Mouse (Mus musculus) forebrain, embryonic 10.5 days (tissue): ENCODE measurements around the gene Rnf135. TPM values are rescaled to one million over a fixed set of nuclear protein-coding genes. Genes with fewer than 3 reads are reported as not detected.

ENCODE experiments used
- DNase-seq: peaks from one replicate; pipeline ENCODE4 v3.0.0-alpha.2; 2017; ENCODE audit warnings: low spot score; ENCODE audit errors: extremely low spot score
- H3K27ac ChIP-seq: fragments of 300-500 bp; sonication (generic); 2 replicates; pipeline ENCODE4 v1.5.1; 2016; ENCODE audit warnings: mild to moderate bottlenecking
- H3K27me3 ChIP-seq: fragments of 300-500 bp; sonication (generic); 2 replicates; pipeline ENCODE4 v1.6.1; 2016; ENCODE audit warnings: mild to moderate bottlenecking; ENCODE audit not compliant: poor library complexity, severe bottlenecking
- H3K36me3 ChIP-seq: fragments of 300-500 bp; sonication (generic); replicated peaks from 2 replicates; pipeline ENCODE4 v1.6.1; 2016; ENCODE audit warnings: mild to moderate bottlenecking, moderate library complexity
- H3K4me1 ChIP-seq: fragments of 300-500 bp; sonication (generic); 2 replicates; pipeline ENCODE4 v1.6.1; 2016
- H3K4me3 ChIP-seq: fragments of 300-500 bp; sonication (generic); 2 replicates; pipeline ENCODE4 v1.5.1; 2016; ENCODE audit warnings: mild to moderate bottlenecking, moderate library complexity
- H3K9me3 ChIP-seq: fragments of 300-500 bp; sonication (generic); 2 replicates; pipeline ENCODE4 v1.6.1; 2016; ENCODE audit warnings: mild to moderate bottlenecking, moderate library complexity
- WGBS: fragments of 180-500 bp; shearing (Covaris S2); methylation state at CpG from one replicate; pipeline ENCODE4 v1.1.7; 2016; 5-methylcytosine and 5-hydroxymethylcytosine counted together
- polyA plus RNA-seq: library from polyadenylated mRNA; unstranded; fragments of >200 nt; fragmentation: Nextera tagmentation; extraction: Ambion mirVana; gene quantifications from 2 replicates; pipeline ENCODE4 v1.2.1, GENCODE M21; 2016

Rnf135 gene
- polyA plus RNA-seq, 1 experiment from 2014 or later: 4.5 TPM

- 82% methylated on average over 5 of the region's 5 CpGs for WGBS
- DNase-seq: no peak
- H3K36me3 ChIP-seq: no peaks in the 10 kb centered on the region
- no peak overlapping the region for H3K27ac ChIP-seq
- peaks cover 11% of the 10 kb centered on the region for H3K4me1 ChIP-seq
- no peak overlapping the region for H3K4me3 ChIP-seq
- peaks cover 35% of the 10 kb centered on the region for H3K27me3 ChIP-seq
- H3K9me3 ChIP-seq: no peaks in the 10 kb centered on the region
Measured at GRCm38 (mm10) chr11:80150566-80150965, 33.1 kb upstream of the Rnf135 start.

DNA sequence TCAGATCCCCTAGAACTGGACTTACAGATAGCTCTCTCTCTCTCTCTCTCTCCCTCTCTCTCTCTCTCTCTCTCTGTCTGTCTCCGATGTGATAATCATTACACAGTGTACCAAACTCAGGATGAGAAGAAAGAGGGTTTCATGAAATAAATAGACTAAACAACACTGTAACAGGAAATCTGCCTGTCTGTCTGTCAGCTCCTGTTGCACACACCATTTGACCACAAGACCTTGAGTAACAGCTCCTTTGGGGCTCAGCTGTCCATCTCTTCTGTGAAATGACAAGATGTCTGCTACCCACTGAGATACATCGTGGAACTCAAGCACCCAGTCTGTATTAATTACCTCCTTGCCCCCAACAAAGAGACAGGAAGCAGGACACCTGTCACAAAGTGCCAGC lies 32.1 kb upstream of the Rnf135 start:
- WGBS: 77% methylated on average over 2 of the region's 2 CpGs
- H3K9me3 ChIP-seq: no peaks in the 10 kb centered on the region

GRCm38 (mm10) chr11:80152376-80152775 lies 31.3 kb upstream of the Rnf135 start:
- WGBS: 80% methylated on average over 8 of the region's 8 CpGs
- no peak for DNase-seq
- no peak overlapping the region for H3K4me3 ChIP-seq
- H3K27ac ChIP-seq: no peak overlapping the region
- H3K36me3 ChIP-seq: no peaks in the 10 kb centered on the region
- no peaks in the 10 kb centered on the region for H3K9me3 ChIP-seq
- peaks cover 11% of the 10 kb centered on the region for H3K4me1 ChIP-seq
- H3K27me3 ChIP-seq: peaks cover 53% of the 10 kb centered on the region

More for the DNA sequence above, 32.1 kb upstream of the Rnf135 start:
- DNase-seq: no peak
- H3K27ac ChIP-seq: no peak overlapping the region
- H3K27me3 ChIP-seq: peaks cover 45% of the 10 kb centered on the region
- peaks cover 11% of the 10 kb centered on the region for H3K4me1 ChIP-seq
- no peaks in the 10 kb centered on the region for H3K36me3 ChIP-seq
- H3K4me3 ChIP-seq: no peak overlapping the region

- DNase-seq: peak; percentile 76
- Histone ChIP-seq H3K36me3 (no peaks in the 10 kb centered on the region), H3K9me3 (no peaks in the 10 kb centered on the region), H3K4me1 (peaks cover 11% of the 10 kb centered on the region), H3K27ac (0 out of 2 replicates have a peak within 1 kb of the TSS, but pooled peaks have one; percentile 22), H3K27me3 (peaks cover 61% of the 10 kb centered on the region), H3K4me3 (peak within 1 kb of the TSS; percentile 57)
- 3% methylated on average over 47 of the region's 47 CpGs for WGBS
Measured at GRCm38 (mm10) chr11:80153857-80154495, 29.7 kb upstream of the Rnf135 start, which contains the start of gene Adap2. Gene Adap2 (plus strand): TSS chr11:80154105.

GRCm38 (mm10) chr11:80154501-80154900 lies 29.1 kb upstream of the Rnf135 start:
- no peak for DNase-seq
- WGBS: 23% methylated on average over 25 of the region's 25 CpGs
- Histone ChIP-seq H3K4me1 (peaks cover 11% of the 10 kb centered on the region), H3K27me3 (peaks cover 61% of the 10 kb centered on the region), H3K4me3 (peak overlapping the region; percentile 57), H3K27ac (no peak overlapping the region), H3K9me3 (no peaks in the 10 kb centered on the region), H3K36me3 (no peaks in the 10 kb centered on the region)

DNA sequence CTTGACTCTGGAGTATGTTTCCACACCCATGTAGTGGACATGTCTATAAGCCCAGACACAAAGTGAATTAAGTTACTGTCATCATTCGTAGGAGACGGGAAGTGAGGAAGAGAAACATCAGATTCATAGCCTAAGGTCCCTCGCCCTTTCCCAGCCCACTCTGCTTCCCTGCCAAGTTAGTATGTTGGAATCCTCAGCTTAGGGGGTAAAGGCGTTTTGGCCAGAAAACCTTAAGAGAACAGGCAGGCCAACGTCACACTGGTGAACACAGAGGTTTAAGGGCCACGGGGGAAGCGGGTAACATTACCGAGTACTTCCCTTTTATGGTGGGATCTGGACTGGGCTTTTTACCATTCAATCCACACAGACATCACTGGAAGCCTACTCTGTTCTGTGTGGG lies 28.1 kb upstream of the Rnf135 start:
- H3K27me3 ChIP-seq: peaks cover 61% of the 10 kb centered on the region
- no peak for DNase-seq
- no peak overlapping the region for H3K4me3 ChIP-seq
- no peak overlapping the region for H3K27ac ChIP-seq
- H3K36me3 ChIP-seq: no peaks in the 10 kb centered on the region
- WGBS: 86% methylated on average over 8 of the region's 8 CpGs
- peaks cover 11% of the 10 kb centered on the region for H3K4me1 ChIP-seq
- H3K9me3 ChIP-seq: no peaks in the 10 kb centered on the region

DNA sequence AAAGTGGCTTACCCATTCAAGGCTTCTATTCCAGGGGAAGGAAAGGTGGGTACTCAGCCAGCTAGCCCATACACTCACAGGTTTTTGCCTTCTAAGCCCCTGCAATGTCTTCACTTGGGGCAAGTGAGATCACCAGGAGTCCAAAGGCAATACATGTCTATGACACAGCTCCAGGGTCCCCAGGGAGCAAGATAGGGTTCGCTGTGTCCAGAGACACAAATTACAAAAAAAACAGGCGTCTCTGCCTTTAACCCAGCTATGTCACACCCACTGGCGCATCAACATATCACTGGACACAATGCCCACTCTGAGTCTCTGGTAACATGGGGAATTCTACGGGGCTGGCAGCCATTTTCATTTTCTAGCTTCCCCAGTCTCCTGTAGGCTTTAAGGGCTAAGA lies 27.7 kb upstream of the Rnf135 start:
- Histone ChIP-seq H3K27ac (no peak overlapping the region), H3K27me3 (peaks cover 61% of the 10 kb centered on the region), H3K4me3 (no peak overlapping the region), H3K36me3 (no peaks in the 10 kb centered on the region), H3K4me1 (peaks cover 11% of the 10 kb centered on the region), H3K9me3 (no peaks in the 10 kb centered on the region)
- no peak for DNase-seq
- WGBS: 81% methylated on average over 4 of the region's 4 CpGs

DNA sequence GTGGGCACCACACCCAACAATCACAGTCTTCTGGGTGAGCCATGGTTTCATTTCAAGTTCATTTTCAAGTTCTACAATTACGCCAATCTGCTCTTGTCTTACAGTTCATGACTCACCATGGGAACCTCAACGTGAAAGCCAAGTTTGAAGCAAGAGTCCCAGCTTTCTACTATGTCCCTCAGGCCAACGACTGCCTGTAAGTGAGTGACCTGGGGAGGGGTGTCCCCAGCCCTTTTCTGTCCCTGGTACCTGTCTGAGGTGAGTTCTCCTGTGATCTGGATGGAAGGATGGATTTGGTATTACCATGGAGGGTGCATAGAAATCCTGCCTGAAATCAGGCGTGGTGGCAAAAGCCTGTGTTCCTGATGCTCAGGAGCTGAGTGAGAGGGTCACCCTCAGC lies 26.8 kb upstream of the Rnf135 start:
- no peak overlapping the region for H3K27ac ChIP-seq
- H3K4me1 ChIP-seq: peaks cover 11% of the 10 kb centered on the region
- 79% methylated on average over 4 of the region's 4 CpGs for whole genome bisulfite sequencing
- H3K27me3 ChIP-seq: peaks cover 61% of the 10 kb centered on the region
- H3K36me3 ChIP-seq: no peaks in the 10 kb centered on the region
- no peaks in the 10 kb centered on the region for H3K9me3 ChIP-seq
- DNase-seq: no peak
- H3K4me3 ChIP-seq: no peak overlapping the region

GRCm38 (mm10) chr11:80159018-80159417 lies 24.6 kb upstream of the Rnf135 start:
- Histone ChIP-seq H3K27ac (no peak overlapping the region), H3K4me1 (peaks cover 6% of the 10 kb centered on the region), H3K4me3 (no peak overlapping the region), H3K36me3 (no peaks in the 10 kb centered on the region), H3K27me3 (peaks cover 41% of the 10 kb centered on the region), H3K9me3 (no peaks in the 10 kb centered on the region)
- DNase-seq: no peak
- WGBS: 86% methylated on average over 7 of the region's 7 CpGs

- no peak overlapping the region for H3K27ac ChIP-seq
- H3K27me3 ChIP-seq: peaks cover 21% of the 10 kb centered on the region
- H3K4me3 ChIP-seq: no peak overlapping the region
- 86% methylated on average over 4 of the region's 4 CpGs for WGBS
- no peak for DNase-seq
- no peaks in the 10 kb centered on the region for H3K9me3 ChIP-seq
- H3K36me3 ChIP-seq: no peaks in the 10 kb centered on the region
- H3K4me1 ChIP-seq: no peaks in the 10 kb centered on the region
Measured at GRCm38 (mm10) chr11:80161041-80161440, 22.6 kb upstream of the Rnf135 start.

DNA sequence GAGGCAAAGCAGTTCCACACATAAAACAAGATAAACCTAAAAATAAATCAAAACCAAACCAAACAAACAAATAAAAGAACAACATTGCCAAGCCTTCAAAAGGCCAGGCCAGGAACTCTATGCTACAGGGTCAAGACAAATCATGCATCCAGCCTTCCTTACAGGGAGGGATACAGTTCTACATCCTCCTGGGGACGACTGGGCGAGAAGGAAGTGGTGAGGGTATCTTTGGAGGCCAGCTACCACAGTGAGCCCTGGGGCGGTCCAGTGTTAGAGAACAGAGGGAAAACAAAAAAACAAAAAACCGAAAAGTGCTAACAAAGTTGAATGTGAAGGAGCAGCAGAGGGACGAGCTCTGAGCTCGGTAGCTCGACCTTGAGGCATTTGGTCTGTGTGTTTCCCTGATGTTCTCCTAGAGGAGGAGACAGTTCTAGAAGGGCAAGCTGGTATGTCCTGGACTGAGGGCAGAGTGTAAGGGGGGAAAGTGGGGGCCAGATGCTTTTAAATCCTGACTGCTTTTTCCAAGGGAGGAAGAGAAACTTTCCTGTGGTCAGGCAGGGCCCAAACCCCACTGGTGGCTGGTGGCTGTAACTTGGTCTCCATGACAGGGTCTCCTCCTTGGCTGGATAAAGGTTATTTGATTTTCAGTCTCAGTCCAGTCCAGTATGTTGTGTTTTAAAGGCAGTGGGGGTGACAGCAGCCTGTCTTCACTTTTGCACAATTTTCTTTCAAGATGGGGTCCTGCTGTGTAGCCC lies 20.1 kb upstream of the Rnf135 start:
- Histone ChIP-seq H3K27me3 (no peaks in the 10 kb centered on the region), H3K36me3 (no peaks in the 10 kb centered on the region), H3K4me3 (no peak overlapping the region), H3K9me3 (no peaks in the 10 kb centered on the region), H3K27ac (no peak overlapping the region), H3K4me1 (no peaks in the 10 kb centered on the region)
- 82% methylated on average over 7 of the region's 7 CpGs for WGBS
- DNase-seq: no peak

DNA sequence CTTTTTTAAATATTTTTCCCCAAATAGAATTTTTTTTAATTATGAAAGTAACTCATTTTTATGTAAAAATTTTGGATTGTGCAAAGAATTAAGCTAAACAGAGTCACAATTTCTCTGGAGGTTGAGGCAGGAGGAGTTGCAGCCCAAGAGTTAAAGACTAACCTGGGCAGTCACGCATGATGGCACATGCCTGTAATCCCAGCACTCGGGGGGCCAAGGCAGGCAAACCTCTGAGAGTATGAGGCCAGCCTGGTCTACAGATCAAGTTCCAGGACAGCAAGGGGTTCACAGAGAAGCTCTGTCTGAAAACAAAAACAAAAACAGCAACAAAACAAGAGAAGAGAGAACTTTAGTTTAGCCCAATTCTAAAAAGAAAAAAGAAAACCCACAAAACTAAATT lies 19.4 kb upstream of the Rnf135 start:
- H3K4me1 ChIP-seq: no peaks in the 10 kb centered on the region
- WGBS: 56% methylated on average over 2 of the region's 2 CpGs
- H3K9me3 ChIP-seq: no peaks in the 10 kb centered on the region
- DNase-seq: no peak
- H3K4me3 ChIP-seq: no peak overlapping the region
- H3K27ac ChIP-seq: no peak overlapping the region
- no peaks in the 10 kb centered on the region for H3K27me3 ChIP-seq
- H3K36me3 ChIP-seq: no peaks in the 10 kb centered on the region

DNA sequence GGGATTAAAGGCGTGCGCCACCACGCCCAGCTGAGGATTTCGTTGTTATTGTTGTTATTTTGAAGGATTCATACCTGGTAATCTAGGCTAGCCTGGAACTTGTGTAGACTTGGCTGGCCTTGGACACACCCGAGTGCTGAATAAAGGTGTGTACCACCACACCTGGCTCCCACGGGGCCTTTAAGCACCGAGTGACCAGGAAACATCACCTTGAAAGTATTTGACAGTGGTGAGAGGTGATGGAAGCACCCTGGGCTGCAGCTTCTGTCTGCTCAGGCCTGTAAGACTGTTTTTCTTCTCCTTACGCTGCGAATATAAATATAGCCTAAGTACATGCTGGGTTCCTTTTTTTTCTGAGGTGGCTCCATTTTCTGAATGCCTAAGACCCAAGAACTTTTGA lies 15.5 kb upstream of the Rnf135 start:
- no peaks in the 10 kb centered on the region for H3K27me3 ChIP-seq
- 93% methylated on average over 9 of the region's 9 CpGs for WGBS
- H3K9me3 ChIP-seq: no peaks in the 10 kb centered on the region
- no peak for DNase-seq
- no peak overlapping the region for H3K27ac ChIP-seq
- H3K4me1 ChIP-seq: no peaks in the 10 kb centered on the region
- H3K4me3 ChIP-seq: no peak overlapping the region
- H3K36me3 ChIP-seq: no peaks in the 10 kb centered on the region
